Mouse (Mus musculus) liver, postnatal 0 days (tissue): ENCODE results near the gene Lhfp. TPM values are rescaled to one million over a fixed set of nuclear protein-coding genes. Genes with fewer than 3 reads are reported as not detected.

Source experiments
- ATAC-seq: fragments of 200-750 bp; cut with Nextera tagmentation; 2 replicates; pipeline ENCODE4 v1.8.0; 2017; ENCODE audit warnings: mild to moderate bottlenecking, moderate library complexity
- DNase-seq: peaks from one replicate; pipeline ENCODE4 v3.0.0-alpha.2; 2016
- H3K27ac ChIP-seq: fragments of 300-500 bp; sonication (generic); 2 replicates; pipeline ENCODE4 v1.5.1; 2014; ENCODE audit warnings: antibody characterized with exemption, moderate library complexity, mild to moderate bottlenecking, low read depth
- H3K27me3 ChIP-seq: fragments of 300-500 bp; sonication (generic); 2 replicates; pipeline ENCODE4 v1.6.1; 2014; ENCODE audit warnings: low read length, control low read depth, mixed read lengths; ENCODE audit not compliant: insufficient read depth
- H3K36me3 ChIP-seq: fragments of 300-500 bp; sonication (generic); replicated peaks from 2 replicates; pipeline ENCODE4 v1.6.1; 2014; ENCODE audit warnings: mild to moderate bottlenecking, control low read depth, low read length, moderate library complexity, mixed read lengths; ENCODE audit not compliant: insufficient read depth
- H3K4me1 ChIP-seq: fragments of 300-500 bp; sonication (generic); 2 replicates; pipeline ENCODE4 v1.6.1; 2014; ENCODE audit warnings: antibody characterized with exemption, mild to moderate bottlenecking, control low read depth; ENCODE audit not compliant: insufficient read depth
- H3K4me2 ChIP-seq: fragments of 300-500 bp; sonication (generic); 2 replicates; pipeline ENCODE4 v1.6.1; 2014; ENCODE audit warnings: low read depth, mild to moderate bottlenecking, low read length, moderate library complexity, mixed read lengths
- H3K4me3 ChIP-seq: fragments of 300-500 bp; sonication (generic); 2 replicates; pipeline ENCODE4 v1.5.1; 2014; ENCODE audit warnings: low read depth, low read length
- H3K9ac ChIP-seq: fragments of 300-500 bp; sonication (generic); replicated peaks from 2 replicates; pipeline ENCODE4 v1.6.1; 2014; ENCODE audit warnings: mild to moderate bottlenecking, moderate library complexity
- H3K9me3 ChIP-seq: fragments of 300-500 bp; sonication (generic); 2 replicates; pipeline ENCODE4 v1.6.1; 2016; ENCODE audit warnings: mild to moderate bottlenecking, control low read depth, low read length, mixed read lengths
- CTCF ChIP-seq: sonication (generic); IDR thresholded peaks from 2 replicates; pipeline ENCODE4 v1.5.1; 2016; ENCODE audit warnings: antibody characterized with exemption, low read depth
- EP300 ChIP-seq: IDR thresholded peaks from 2 replicates; pipeline ENCODE4 v1.6.1; 2016; ENCODE audit warnings: antibody characterized with exemption, low read depth, mild to moderate bottlenecking
- WGBS: fragments of 180-500 bp; shearing (Covaris S2); extraction: QIAGEN DNeasy Blood & Tissue Kit; methylation state at CpG from one replicate; pipeline ENCODE4 v1.1.7; 2014; ENCODE audit not compliant: insufficient replicate concordance; 5-methylcytosine and 5-hydroxymethylcytosine counted together
- polyA plus RNA-seq: library from polyadenylated mRNA; unstranded; fragments of >200 nt; fragmentation: Nextera tagmentation; extraction: Ambion mirVana; gene quantifications from 2 replicates; pipeline ENCODE4 v1.2.1, GENCODE M21; 2015

Gene Lhfp
- polyA plus RNA-seq, 1 experiment from 2014 or later: 10.4 TPM

GRCm38 (mm10) chr3:53089921-53090320 is 48.6 kb downstream of the Lhfp start:
- no peak overlapping the region for H3K4me3 ChIP-seq
- H3K36me3 ChIP-seq: no peaks in the 10 kb centered on the region
- no peak overlapping the region for H3K9ac ChIP-seq
- TF ChIP-seq EP300 (no peak), CTCF (no peak)
- H3K4me2 ChIP-seq: no peak overlapping the region
- ATAC-seq: no peak
- H3K4me1 ChIP-seq: no peaks in the 10 kb centered on the region
- 75% methylated on average over 2 of the region's 2 CpGs for WGBS
- no peaks in the 10 kb centered on the region for H3K9me3 ChIP-seq
- no peak for DNase-seq
- H3K27me3 ChIP-seq: no peaks in the 10 kb centered on the region
- H3K27ac ChIP-seq: no peak overlapping the region

- no peaks in the 10 kb centered on the region for H3K27me3 ChIP-seq
- WGBS: 83% methylated on average over 3 of the region's 3 CpGs
- H3K4me1 ChIP-seq: no peaks in the 10 kb centered on the region
- DNase-seq (no peak), ATAC-seq (no peak)
- H3K36me3 ChIP-seq: no peaks in the 10 kb centered on the region
- H3K27ac ChIP-seq: no peak overlapping the region
- H3K4me3 ChIP-seq: no peak overlapping the region
- TF ChIP-seq CTCF (no peak), EP300 (no peak)
- H3K9me3 ChIP-seq: no peaks in the 10 kb centered on the region
- H3K9ac ChIP-seq: no peak overlapping the region
- no peak overlapping the region for H3K4me2 ChIP-seq
Measured at GRCm38 (mm10) chr3:53100210-53100609, 58.9 kb downstream of the Lhfp start.

DNA sequence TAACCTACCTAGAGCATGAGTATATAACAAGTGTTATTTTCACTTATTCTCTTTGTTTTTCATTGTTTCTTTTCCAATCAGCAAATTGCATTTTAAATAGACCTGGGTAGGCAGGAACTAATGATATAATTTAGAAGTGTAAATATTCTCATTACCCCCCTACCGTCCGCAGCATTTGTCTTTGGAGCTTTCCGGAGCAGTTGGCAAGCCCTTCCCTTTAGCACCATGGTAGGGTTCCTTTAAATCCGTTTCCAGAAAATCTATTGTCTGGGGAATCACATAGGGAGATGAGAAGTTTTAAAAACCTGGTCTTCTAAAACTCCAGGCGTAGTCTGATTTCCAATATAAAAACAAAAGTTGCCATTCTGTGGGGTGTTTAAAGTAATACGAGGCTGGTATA is 59.5 kb downstream of the Lhfp start:
- no peak overlapping the region for H3K4me2 ChIP-seq
- H3K27me3 ChIP-seq: no peaks in the 10 kb centered on the region
- H3K9ac ChIP-seq: no peak overlapping the region
- H3K4me1 ChIP-seq: no peaks in the 10 kb centered on the region
- 60% methylated on average over 6 of the region's 6 CpGs for WGBS
- no peak overlapping the region for H3K27ac ChIP-seq
- ATAC-seq: no peak
- no peak overlapping the region for H3K4me3 ChIP-seq
- DNase-seq: no peak
- no peaks in the 10 kb centered on the region for H3K36me3 ChIP-seq
- H3K9me3 ChIP-seq: no peaks in the 10 kb centered on the region
- no peak for TF ChIP-seq EP300
- no peak for TF ChIP-seq CTCF

DNA sequence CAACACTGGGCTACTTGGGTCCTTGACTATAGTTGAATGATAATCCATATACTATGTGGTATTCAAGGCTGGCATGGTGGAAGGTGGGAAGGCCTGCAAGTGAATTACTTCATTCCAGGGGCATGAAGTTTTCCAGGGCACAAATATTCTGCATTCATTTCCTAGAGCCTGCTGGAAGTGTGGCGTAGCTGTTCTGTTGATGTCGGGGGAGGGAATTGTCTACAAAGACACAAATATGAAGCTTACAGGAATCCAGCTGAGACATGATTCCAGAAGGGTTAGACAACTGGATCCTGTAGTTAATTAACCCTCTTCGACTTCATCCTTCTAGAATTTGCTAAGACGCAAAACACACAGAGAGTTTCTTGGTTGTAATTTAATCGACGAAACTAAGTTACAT is 60.4 kb downstream of the Lhfp start:
- TF ChIP-seq EP300 (no peak), CTCF (no peak)
- Histone ChIP-seq H3K4me1 (no peaks in the 10 kb centered on the region), H3K9ac (no peak overlapping the region), H3K27ac (no peak overlapping the region), H3K4me2 (no peak overlapping the region), H3K27me3 (no peaks in the 10 kb centered on the region), H3K4me3 (no peak overlapping the region), H3K9me3 (no peaks in the 10 kb centered on the region), H3K36me3 (no peaks in the 10 kb centered on the region)
- WGBS: 74% methylated on average over 6 of the region's 6 CpGs
- ATAC-seq: no peak
- DNase-seq: no peak

DNA sequence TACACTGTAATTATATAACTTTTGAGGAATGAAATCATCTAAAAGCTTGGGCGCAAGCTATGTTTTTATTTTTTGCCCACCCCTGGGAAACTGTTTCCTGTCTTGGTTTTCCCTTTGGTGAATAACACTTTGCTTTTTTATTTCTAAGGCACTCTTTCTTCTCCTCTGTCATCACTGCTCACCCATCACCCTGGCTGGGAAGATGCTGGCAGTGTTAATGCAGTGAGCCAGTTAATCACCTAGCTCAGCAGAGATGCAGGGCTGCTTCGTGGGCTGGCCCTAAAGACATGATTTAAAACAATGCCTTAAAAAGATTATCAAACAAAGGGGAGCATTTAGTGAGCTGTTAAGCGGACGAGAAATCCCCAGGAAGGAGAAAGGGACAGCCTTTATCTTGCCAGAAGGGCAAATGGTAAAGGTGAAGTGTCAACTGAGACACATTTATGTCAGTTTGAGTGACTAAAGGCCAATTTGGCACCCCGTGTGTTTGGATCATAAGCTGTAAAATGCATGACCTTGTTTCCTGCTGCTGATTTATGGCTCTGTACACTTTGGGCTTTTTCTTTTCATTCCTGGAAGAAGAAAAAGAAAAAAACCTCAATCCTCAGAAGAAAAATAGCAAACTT is 60.9 kb downstream of the Lhfp start:
- 32% methylated on average over 5 of the region's 5 CpGs for WGBS
- ATAC-seq: no peak

DNA sequence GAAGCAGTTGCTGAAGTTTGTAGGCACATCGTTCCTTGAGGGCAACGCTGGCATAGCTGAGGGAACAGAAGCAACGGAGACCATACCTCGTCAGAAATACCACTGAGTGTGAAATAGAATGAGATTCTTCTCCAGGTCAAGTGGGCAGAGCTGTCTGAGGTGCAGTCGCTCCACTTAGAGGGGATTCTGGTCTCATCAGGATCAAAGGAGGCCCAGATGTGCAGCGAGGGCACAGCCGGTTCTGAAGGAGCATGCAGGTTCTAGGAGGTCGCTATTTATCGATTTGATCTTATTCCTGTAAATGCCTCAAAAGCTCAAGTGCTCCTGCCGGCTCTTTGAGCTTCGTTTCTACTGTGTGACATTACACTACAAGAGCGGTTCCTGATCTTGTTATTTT is 61.4 kb downstream of the Lhfp start:
- 45% methylated on average over 12 of the region's 12 CpGs for WGBS
- Histone ChIP-seq H3K9ac (no peak overlapping the region), H3K36me3 (no peaks in the 10 kb centered on the region), H3K4me1 (no peaks in the 10 kb centered on the region), H3K4me2 (no peak overlapping the region), H3K4me3 (no peak overlapping the region), H3K27me3 (no peaks in the 10 kb centered on the region), H3K9me3 (no peaks in the 10 kb centered on the region), H3K27ac (no peak overlapping the region)
- ATAC-seq: no peak
- no peak for DNase-seq
- TF ChIP-seq CTCF: no peak
- no peak for TF ChIP-seq EP300

More for the DNA sequence above, 60.9 kb downstream of the Lhfp start:
- Histone ChIP-seq H3K9me3 (no peaks in the 10 kb centered on the region), H3K36me3 (no peaks in the 10 kb centered on the region), H3K27me3 (no peaks in the 10 kb centered on the region), H3K4me3 (no peak overlapping the region), H3K4me2 (no peak overlapping the region), H3K27ac (no peak overlapping the region), H3K4me1 (no peaks in the 10 kb centered on the region), H3K9ac (no peak overlapping the region)
- no peak for DNase-seq
- TF ChIP-seq EP300: no peak
- no peak for TF ChIP-seq CTCF
